Mouse (Mus musculus) neural tube, embryonic 14.5 days (tissue): ENCODE measurements at regions not wholly inside any gene's neighbourhood (a gene's known extent, or its start where the extent isn't known, plus 50 kb on each side); places are given as distances from the start of the nearest gene placed in this dataset.

Experiments used
- ATAC-seq: fragments of 200-750 bp; cut with Nextera tagmentation; 2 replicates; pipeline ENCODE4 v1.8.0; 2017; ENCODE audit warnings: low read depth, mild to moderate bottlenecking, moderate TSS enrichment, moderate library complexity
- H3K27ac ChIP-seq: fragments of 300-500 bp; sonication (generic); 2 replicates; pipeline ENCODE4 v1.5.1; 2014; ENCODE audit warnings: low read depth, mild to moderate bottlenecking, control low read depth, low read length, moderate library complexity, mixed read lengths
- H3K27me3 ChIP-seq: fragments of 300-500 bp; sonication (generic); 2 replicates; pipeline ENCODE4 v1.6.1; 2014; ENCODE audit warnings: low read length; ENCODE audit not compliant: control insufficient read depth, insufficient read depth
- H3K36me3 ChIP-seq: fragments of 300-500 bp; sonication (generic); 2 replicates; pipeline ENCODE4 v1.6.1; 2014; ENCODE audit warnings: low read length, mixed read lengths; ENCODE audit not compliant: control insufficient read depth, insufficient read depth
- H3K4me1 ChIP-seq: fragments of 300-500 bp; sonication (generic); 2 replicates; pipeline ENCODE4 v1.6.1; 2014; ENCODE audit warnings: low read length; ENCODE audit not compliant: control insufficient read depth, insufficient read depth
- H3K4me2 ChIP-seq: fragments of 300-500 bp; sonication (generic); 2 replicates; pipeline ENCODE4 v1.6.1; 2014; ENCODE audit warnings: mild to moderate bottlenecking, low read depth, low read length, control low read depth
- H3K4me3 ChIP-seq: fragments of 300-500 bp; sonication (generic); 2 replicates; pipeline ENCODE4 v1.5.1; 2014; ENCODE audit warnings: low read depth, low read length, control low read depth, mixed read lengths
- H3K9ac ChIP-seq: fragments of 300-500 bp; sonication (generic); replicated peaks from 2 replicates; pipeline ENCODE4 v1.6.1; 2014; ENCODE audit warnings: low read depth, mild to moderate bottlenecking, control low read depth, low read length, mixed read lengths
- H3K9me3 ChIP-seq: fragments of 300-500 bp; sonication (generic); 2 replicates; pipeline ENCODE4 v1.6.1; 2016; ENCODE audit warnings: low read length; ENCODE audit not compliant: control insufficient read depth
- WGBS: fragments of 180-500 bp; shearing (Covaris S2); extraction: QIAGEN DNeasy Blood & Tissue Kit; methylation state at CpG from one replicate; pipeline ENCODE4 v1.1.7; 2014; 5-methylcytosine and 5-hydroxymethylcytosine counted together

DNA sequence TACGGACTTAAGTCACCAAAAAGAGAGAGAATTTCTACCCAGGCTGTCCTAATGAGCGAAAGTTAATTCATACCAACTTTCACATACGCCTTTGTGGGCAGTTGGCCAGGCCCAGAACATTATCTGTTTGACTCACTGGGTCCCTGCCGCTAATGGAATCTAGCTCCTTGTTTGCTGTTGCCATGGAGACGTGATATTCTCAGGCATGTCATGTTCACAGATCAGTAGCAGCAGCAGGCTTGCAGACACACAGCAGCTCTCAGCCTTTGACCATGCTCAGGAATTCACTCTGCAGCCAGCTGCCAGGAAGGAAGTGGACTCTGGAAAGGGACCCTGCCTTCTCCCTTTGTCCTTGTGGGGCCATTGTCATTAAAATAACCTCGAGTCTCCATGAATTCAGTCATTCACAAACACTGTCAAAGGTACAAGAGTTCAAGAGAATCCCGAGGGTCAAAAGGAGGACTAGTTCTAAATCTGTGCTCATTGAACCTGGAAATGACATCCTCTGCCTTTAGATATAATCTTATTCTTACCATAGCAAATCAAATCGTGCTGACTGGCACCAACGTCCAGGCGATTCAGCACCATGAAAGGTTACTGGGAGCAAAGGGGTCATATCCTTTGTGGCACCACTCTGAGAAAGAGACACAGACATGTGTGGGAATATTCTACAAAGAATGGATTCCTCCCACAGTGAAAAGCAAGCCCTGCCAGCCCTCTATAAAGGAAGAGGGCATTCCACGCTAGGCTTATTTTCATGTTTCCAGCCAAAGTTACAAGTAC, 584.9 kb downstream of the Tmem182 start:
- H3K4me1 ChIP-seq: peaks cover 17% of the 10 kb centered on the region; the same call in 1 of the 2 replicates
- 2% methylated on average over 11 of the region's 11 CpGs for WGBS

DNA sequence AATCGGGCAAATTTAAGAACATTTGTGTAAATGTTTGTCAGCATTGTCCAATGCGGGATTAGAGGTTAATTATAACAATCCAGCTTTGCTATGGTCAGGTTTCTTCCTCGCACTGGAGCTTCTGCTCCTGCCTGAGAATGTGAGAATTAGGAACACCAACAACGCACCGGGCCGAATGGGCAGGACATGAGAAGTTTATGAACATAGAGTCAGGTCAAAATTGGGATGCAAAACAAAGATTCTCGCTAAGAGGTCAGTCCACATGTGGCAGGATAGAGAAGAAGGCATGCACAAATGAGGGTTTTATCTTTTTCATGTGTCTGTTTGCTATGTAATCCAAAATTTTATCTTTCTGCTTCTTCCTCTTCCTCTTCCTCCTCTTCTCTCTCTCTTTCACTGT, 585.7 kb downstream of the Tmem182 start:
- ATAC-seq: no peak
- Histone ChIP-seq H3K9ac (no peak overlapping the region), H3K27ac (no peak overlapping the region), H3K4me3 (no peak overlapping the region), H3K4me1 (peaks cover 17% of the 10 kb centered on the region; the same call in 1 of the 2 replicates), H3K36me3 (no peaks in the 10 kb centered on the region), H3K9me3 (no peaks in the 10 kb centered on the region), H3K4me2 (no peak overlapping the region), H3K27me3 (no peaks in the 10 kb centered on the region)
- WGBS: 35% methylated on average over 7 of the region's 7 CpGs

More for the DNA sequence above, 584.9 kb downstream of the Tmem182 start:
- peak; percentile 94 for ATAC-seq
- Histone ChIP-seq H3K27me3 (no peaks in the 10 kb centered on the region), H3K4me2 (no peak overlapping the region), H3K4me3 (no peak overlapping the region), H3K27ac (peak overlapping the region; percentile 48; the same call in 1 of the 2 replicates), H3K9ac (no peak overlapping the region), H3K9me3 (no peaks in the 10 kb centered on the region), H3K36me3 (no peaks in the 10 kb centered on the region)

DNA sequence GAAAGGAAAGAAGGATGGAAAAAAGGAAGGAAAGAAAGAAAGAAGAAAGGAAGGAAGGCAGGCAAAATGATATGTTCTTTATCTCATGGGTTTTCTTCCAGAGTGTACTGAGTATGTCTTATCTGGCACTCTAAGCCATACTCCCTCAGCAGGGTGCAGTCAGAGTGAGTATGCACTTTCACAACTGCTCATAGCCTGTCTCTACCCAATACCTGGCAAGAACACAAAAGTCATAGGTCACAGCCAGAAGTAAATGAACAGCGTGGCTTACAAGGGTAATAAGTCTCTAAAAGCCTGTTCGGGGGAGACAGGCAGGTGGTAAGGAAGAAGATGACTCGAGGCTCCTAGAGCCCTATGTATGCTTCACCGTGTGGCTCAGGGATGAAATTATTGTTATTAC, 587.9 kb downstream of the Tmem182 start:
- H3K4me3 ChIP-seq: no peak overlapping the region
- 62% methylated on average over 4 of the region's 4 CpGs for WGBS
- no peaks in the 10 kb centered on the region for H3K9me3 ChIP-seq
- H3K27ac ChIP-seq: no peak overlapping the region
- no peaks in the 10 kb centered on the region for H3K36me3 ChIP-seq
- H3K4me1 ChIP-seq: peaks cover 17% of the 10 kb centered on the region; the same call in 1 of the 2 replicates
- H3K4me2 ChIP-seq: no peak overlapping the region
- H3K9ac ChIP-seq: no peak overlapping the region
- no peak for ATAC-seq
- H3K27me3 ChIP-seq: no peaks in the 10 kb centered on the region

DNA sequence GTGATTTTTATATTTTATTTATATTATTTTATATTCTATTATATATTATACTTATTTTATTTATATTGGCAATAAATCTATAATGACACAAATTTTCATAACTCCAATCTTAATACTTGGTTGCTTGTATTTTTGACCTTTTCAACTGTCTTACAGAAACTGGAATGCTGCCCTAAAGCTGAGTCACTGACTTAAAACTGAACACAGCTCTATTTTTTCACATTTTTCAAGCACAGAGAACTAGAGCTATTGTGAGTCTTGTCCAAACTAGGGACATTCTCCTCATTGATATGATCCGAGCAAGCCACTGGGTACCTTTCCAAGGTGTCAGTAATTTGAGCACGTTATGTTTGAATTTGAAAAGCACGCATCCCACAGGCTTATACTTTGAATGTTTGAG, 589.7 kb downstream of the Tmem182 start:
- H3K36me3 ChIP-seq: no peaks in the 10 kb centered on the region
- no peak overlapping the region for H3K27ac ChIP-seq
- H3K9me3 ChIP-seq: no peaks in the 10 kb centered on the region
- H3K4me1 ChIP-seq: peaks cover 9% of the 10 kb centered on the region; the same call in 1 of the 2 replicates
- H3K4me2 ChIP-seq: no peak overlapping the region
- no peak for ATAC-seq
- H3K9ac ChIP-seq: no peak overlapping the region
- 91% methylated on average over 3 of the region's 3 CpGs for WGBS
- H3K4me3 ChIP-seq: no peak overlapping the region
- H3K27me3 ChIP-seq: no peaks in the 10 kb centered on the region

DNA sequence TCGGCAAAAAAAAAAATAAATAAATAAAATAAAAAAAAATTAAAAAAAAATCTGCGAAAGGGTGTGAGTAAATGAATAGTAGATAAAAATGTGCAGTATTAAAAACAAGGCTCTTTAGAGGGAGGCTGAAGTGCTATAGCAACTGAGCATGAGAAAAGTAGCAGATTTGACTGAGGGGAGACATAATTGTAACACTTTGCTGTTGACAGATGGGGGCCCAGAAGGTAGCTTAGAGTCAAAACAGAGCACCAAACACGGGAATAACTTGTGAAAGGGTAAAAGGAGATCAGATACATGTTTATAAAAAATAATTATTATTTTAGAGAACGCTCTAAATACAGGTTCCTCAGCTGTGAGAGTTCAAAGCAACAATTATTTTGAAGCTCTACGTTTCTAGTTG, 605.1 kb downstream of the Tmem182 start:
- Histone ChIP-seq H3K9ac (no peak overlapping the region), H3K9me3 (no peaks in the 10 kb centered on the region), H3K27ac (no peak overlapping the region), H3K4me3 (no peak overlapping the region), H3K36me3 (no peaks in the 10 kb centered on the region), H3K4me1 (no peaks in the 10 kb centered on the region), H3K27me3 (no peaks in the 10 kb centered on the region), H3K4me2 (no peak overlapping the region)
- WGBS: 93% methylated on average over 5 of the region's 5 CpGs
- ATAC-seq: no peak

DNA sequence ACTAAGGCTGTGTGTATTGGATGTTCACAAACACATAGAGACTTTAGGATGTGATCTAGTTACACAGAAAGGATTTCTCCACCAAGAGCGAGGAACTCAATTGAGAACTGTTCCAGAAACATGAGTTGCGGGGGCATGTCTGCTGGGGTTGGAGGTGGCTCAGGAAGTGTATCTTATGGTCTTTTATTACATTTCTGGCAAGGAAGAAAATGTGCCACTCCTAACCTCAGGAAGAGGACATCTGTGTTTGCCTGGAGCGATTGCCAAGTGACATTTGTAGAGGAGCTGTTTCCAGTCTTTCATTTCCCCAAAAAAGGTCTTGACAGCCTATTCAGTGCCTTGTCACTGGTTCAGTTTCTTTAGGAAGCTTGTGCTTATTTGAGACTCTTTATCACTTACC, 606.2 kb downstream of the Tmem182 start:
- H3K36me3 ChIP-seq: no peaks in the 10 kb centered on the region
- no peak overlapping the region for H3K4me2 ChIP-seq
- H3K9ac ChIP-seq: no peak overlapping the region
- no peaks in the 10 kb centered on the region for H3K9me3 ChIP-seq
- WGBS: 93% methylated on average over 3 of the region's 3 CpGs
- H3K27me3 ChIP-seq: no peaks in the 10 kb centered on the region
- no peak for ATAC-seq
- no peak overlapping the region for H3K4me3 ChIP-seq
- H3K27ac ChIP-seq: no peak overlapping the region
- no peaks in the 10 kb centered on the region for H3K4me1 ChIP-seq

DNA sequence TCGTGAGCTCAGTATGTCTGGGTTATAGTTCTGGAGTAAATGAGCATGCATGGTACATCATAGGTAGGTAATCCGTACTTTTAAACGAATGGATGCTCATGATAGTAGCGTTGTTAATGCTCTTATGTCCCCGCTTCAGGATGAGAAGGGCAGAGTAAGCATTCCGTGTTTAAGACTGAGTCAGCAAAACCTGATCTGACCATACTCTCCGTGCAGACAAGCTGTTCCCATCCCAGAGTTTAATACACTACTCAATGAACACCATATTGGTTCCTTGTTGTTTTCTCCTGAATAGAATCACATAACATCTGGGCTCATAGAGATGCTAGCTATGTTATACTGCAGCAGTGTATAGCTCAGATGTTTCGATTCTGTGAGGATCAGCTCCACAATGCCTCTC, 606.7 kb downstream of the Tmem182 start:
- no peak for ATAC-seq
- Histone ChIP-seq H3K36me3 (no peaks in the 10 kb centered on the region), H3K9ac (no peak overlapping the region), H3K4me3 (no peak overlapping the region), H3K4me2 (no peak overlapping the region), H3K27me3 (no peaks in the 10 kb centered on the region), H3K27ac (no peak overlapping the region), H3K9me3 (no peaks in the 10 kb centered on the region), H3K4me1 (no peaks in the 10 kb centered on the region)
- WGBS: 91% methylated on average over 8 of the region's 8 CpGs

DNA sequence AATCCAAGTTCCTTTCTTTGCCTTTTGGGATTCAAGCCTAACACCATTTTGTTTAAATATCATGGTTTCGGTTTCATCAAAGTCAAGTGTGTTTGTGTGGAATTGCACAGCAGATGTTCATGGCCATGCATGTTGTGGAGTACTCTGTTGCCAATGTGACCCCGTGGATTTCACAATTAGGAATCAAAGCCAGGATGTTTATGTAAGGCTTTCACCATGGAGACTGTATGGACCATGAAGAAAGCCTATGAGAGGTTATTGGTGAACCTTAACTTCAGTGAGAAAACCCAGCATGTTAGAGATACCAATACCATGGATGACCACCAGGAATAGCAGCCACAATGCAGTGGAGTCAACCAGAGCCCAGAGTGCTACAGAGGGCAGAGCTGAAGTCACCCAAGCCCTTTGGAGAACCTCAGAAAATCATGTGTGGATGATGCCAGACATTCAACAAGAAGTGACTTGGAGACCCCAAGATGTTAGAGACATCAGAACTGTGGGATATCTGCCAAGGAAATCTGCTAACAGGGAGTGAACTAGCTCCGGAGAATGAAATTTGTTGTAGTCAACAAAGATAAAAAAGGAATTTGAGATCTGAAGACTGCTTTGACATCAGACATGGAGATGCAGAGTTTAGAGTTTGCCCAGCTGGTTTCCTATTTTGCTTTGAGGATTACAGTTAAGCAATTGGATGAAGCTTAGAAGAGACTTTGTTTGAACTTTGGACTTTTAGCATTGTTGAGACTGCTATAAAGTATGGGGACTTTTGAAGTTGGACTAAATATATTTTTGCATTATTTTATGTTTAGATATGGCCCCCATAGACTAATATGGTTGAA, 615.3 kb downstream of the Tmem182 start:
- H3K9ac ChIP-seq: no peak overlapping the region
- H3K4me3 ChIP-seq: no peak overlapping the region
- ATAC-seq: no peak
- no peaks in the 10 kb centered on the region for H3K36me3 ChIP-seq
- no peaks in the 10 kb centered on the region for H3K4me1 ChIP-seq
- no peaks in the 10 kb centered on the region for H3K27me3 ChIP-seq
- H3K9me3 ChIP-seq: no peaks in the 10 kb centered on the region
- WGBS: 90% methylated on average over 3 of the region's 3 CpGs
- H3K27ac ChIP-seq: no peak overlapping the region
- no peak overlapping the region for H3K4me2 ChIP-seq

DNA sequence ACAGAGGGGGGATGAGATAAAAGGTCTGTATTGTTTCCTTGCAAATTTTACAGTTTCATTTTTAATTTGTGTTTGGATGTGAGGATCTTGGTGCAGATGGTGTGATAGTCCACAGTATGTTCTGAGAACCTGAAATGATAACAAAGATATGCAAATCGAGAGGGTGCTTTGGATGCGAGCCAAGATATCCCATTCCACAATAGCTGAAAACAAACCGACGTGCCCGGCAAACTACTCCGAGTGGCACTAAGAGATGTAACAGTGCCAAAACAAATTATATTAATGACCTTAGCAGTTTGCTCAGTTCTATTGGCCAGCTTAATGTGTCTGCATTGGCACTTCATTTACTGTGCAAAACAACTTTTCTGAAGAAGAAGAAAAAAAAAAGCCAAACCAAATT, 622.5 kb downstream of the Tmem182 start:
- H3K4me2 ChIP-seq: no peak overlapping the region
- WGBS: 30% methylated on average over 6 of the region's 6 CpGs

More for the DNA sequence above, 622.5 kb downstream of the Tmem182 start:
- no peaks in the 10 kb centered on the region for H3K4me1 ChIP-seq
- H3K27ac ChIP-seq: no peak overlapping the region
- no peak overlapping the region for H3K9ac ChIP-seq
- no peak overlapping the region for H3K4me3 ChIP-seq
- H3K36me3 ChIP-seq: no peaks in the 10 kb centered on the region
- no peaks in the 10 kb centered on the region for H3K9me3 ChIP-seq
- no peaks in the 10 kb centered on the region for H3K27me3 ChIP-seq
- peak; percentile 33; the same call in 1 of the 2 replicates for ATAC-seq
